Mouse (Mus musculus): ENCODE results near the gene Tcf23.

GRCm38 (mm10) chr5:30950451-30950850, 18.0 kb upstream of the Tcf23 start:
- TF ChIP-seq EP300 (IDR thresholded peaks at IDR 0.05; ENCODE audit: low read depth) (no peak), CTCF (IDR thresholded peaks at IDR 0.05; ENCODE audit: low read depth) (no peak)
